Mouse (Mus musculus): Measurements from ENCODE around the gene Cep19. TPM values are rescaled to one million over a fixed set of nuclear protein-coding genes. Genes with fewer than 3 reads are reported as not detected.
A peak's percentile ranks its signal among the peaks of the same experiment; 100 is the strongest.
"Not testable (repeated sequence)": the region's sequence is repeated elsewhere in the genome, so short reads cannot be mapped to it uniquely, and the experiment has no call there.

Gene Cep19
- polyA plus RNA-seq, 1 experiment from 2014 or later, result 32.7 TPM

DNA sequence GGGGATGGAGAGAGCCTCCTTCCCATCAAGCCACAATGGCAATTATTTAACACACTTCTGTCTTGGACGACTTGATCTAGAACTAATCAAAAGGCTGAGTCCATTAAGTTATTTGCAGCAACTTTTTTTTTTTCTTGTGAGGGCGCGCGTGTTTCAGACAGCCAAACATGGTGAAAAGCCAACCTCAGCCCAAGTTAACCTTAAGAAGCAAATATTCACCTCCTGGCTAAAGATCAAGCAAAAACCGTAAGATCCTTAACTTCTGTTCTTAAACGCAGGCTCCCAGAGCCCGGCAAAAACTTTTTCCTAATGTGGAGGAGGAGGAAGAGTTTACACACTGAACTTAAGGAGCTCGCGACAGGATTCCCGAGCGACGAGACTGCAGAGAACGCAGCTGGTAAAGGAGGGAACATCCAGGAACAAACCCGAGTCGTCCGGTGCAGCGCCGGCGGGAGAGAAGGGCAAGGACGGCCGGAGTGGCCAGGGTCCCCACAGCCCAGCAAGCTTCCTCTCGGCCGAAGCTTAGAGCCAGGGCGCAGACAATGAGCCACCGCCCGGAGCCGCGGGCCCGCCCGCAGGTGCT, 21.1 kb upstream of the Cep19 start:
- Histone ChIP-seq H3K4me2 (replicated peaks) (peak overlapping the region; percentile 54), H3K9me3 (no peaks in the 10 kb centered on the region), H3K4me3 (peak overlapping the region; percentile 98), H3K9ac (peak overlapping the region; percentile 99), H3K27ac (peak overlapping the region; percentile 97), H3K36me3 (peaks cover 3% of the 10 kb centered on the region), H3K27me3 (no peaks in the 10 kb centered on the region), H3K4me1 (peaks cover 15% of the 10 kb centered on the region)
- peak; percentile 55 for ATAC-seq (ENCODE audit: insufficient number of reproducible peaks, insufficient read depth, low FRiP score, low TSS enrichment)
- WGBS, result under 1% methylated on average over 30 of the region's 30 CpGs

GRCm38 (mm10) chr16:32078991-32079511, 20.5 kb upstream of the Cep19 start, which contains the start of gene Pak2:
Gene Pak2, minus strand, starts transcription at chr16:32079342.
- Histone ChIP-seq H3K27ac (peak within 1 kb of the TSS; percentile 97), H3K4me1 (peaks cover 15% of the 10 kb centered on the region), H3K4me3 (peak within 1 kb of the TSS; percentile 98), H3K27me3 (no peaks in the 10 kb centered on the region), H3K9ac (peak within 1 kb of the TSS; percentile 99), H3K36me3 (peaks cover 5% of the 10 kb centered on the region), H3K4me2 (replicated peaks) (peak within 1 kb of the TSS; percentile 54), H3K9me3 (no peaks in the 10 kb centered on the region)
- peak; percentile 96 for ATAC-seq (ENCODE audit: insufficient number of reproducible peaks, insufficient read depth, low FRiP score, low TSS enrichment)
- 2% methylated on average over 53 of the region's 60 CpGs for WGBS

- no peak overlapping the region for H3K4me3 ChIP-seq
- WGBS, result 78% methylated on average over 17 of the region's 17 CpGs
- no peaks in the 10 kb centered on the region for H3K27me3 ChIP-seq
- no peak overlapping the region for H3K4me2 ChIP-seq (replicated peaks)
- H3K9ac ChIP-seq, result no peak overlapping the region
- no peak for ATAC-seq (ENCODE audit: insufficient number of reproducible peaks, insufficient read depth, low FRiP score, low TSS enrichment)
- H3K27ac ChIP-seq, result no peak overlapping the region
- no peaks in the 10 kb centered on the region for H3K9me3 ChIP-seq
- H3K36me3 ChIP-seq, result peaks cover 80% of the 10 kb centered on the region
- no peaks in the 10 kb centered on the region for H3K4me1 ChIP-seq
These were observed 11.8 kb upstream of the Cep19 start for GRCm38 (mm10) chr16:32087629-32088443.

- no peak overlapping the region for H3K4me2 ChIP-seq (replicated peaks)
- no peaks in the 10 kb centered on the region for H3K9me3 ChIP-seq
- H3K4me3 ChIP-seq, result no peak overlapping the region
- H3K27ac ChIP-seq, result no peak overlapping the region
- WGBS, result 95% methylated on average over 7 of the region's 7 CpGs
- H3K9ac ChIP-seq, result no peak overlapping the region
- no peaks in the 10 kb centered on the region for H3K27me3 ChIP-seq
- no peak for ATAC-seq (ENCODE audit: insufficient number of reproducible peaks, insufficient read depth, low FRiP score, low TSS enrichment)
- H3K36me3 ChIP-seq, result peaks cover 67% of the 10 kb centered on the region
- no peaks in the 10 kb centered on the region for H3K4me1 ChIP-seq
These were observed 8.1 kb upstream of the Cep19 start for GRCm38 (mm10) chr16:32091466-32091865.

GRCm38 (mm10) chr16:32097757-32098156, 1.8 kb upstream of the Cep19 start:
- not testable (repeated sequence) for ATAC-seq (ENCODE audit: insufficient number of reproducible peaks, insufficient read depth, low FRiP score, low TSS enrichment); H3K9me3 ChIP-seq; H3K27ac ChIP-seq; H3K9ac ChIP-seq; H3K27me3 ChIP-seq; H3K4me3 ChIP-seq
- H3K4me2 ChIP-seq (replicated peaks), result 0 out of 2 replicates have a peak overlapping the region, but pooled peaks have one; percentile 69
- H3K4me1 ChIP-seq, result peaks cover 11% of the 10 kb centered on the region
- H3K36me3 ChIP-seq, result peaks cover 21% of the 10 kb centered on the region
- WGBS, result 89% methylated on average over 2 of the region's 2 CpGs

DNA sequence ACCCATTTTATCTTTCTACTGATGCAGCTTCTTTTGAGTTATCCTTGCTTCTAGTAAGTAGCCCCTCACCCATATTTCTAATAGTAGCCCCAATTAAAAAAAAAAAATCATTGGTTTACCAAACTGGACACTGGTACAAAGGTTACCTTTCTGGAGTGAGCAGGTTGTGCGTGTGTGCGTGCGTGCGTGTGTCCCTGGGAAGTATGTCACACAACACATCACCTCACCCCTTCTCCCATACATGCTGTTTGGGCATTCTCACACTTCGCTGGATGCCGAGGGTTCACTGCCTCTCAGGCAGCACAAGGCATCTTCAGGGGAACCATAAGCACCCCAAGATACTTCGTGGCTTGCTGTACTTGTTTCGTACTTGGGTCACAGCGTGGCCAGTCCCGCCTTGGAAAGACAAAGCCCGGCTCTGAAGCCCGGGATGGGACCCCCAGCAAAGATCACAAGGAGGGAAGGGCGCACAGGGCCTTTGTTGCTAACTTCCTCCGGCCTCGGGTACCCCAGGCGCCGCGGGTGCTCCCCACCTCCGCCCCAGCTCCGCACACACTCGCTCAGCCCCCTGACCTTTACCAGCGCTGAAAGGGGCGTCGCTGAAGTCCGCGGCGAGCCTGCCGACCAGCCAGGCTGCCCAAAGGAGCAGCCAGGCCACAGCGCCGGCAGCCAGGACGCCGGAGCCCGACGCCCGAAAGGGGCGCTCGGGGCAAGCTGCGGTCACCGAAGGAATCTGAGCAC, 533 bp upstream of the Cep19 start:
- peaks cover 11% of the 10 kb centered on the region for H3K4me1 ChIP-seq
- under 1% methylated on average over 39 of the region's 39 CpGs for WGBS
- peak overlapping the region; percentile 92 for H3K4me3 ChIP-seq
- peak; percentile 75 for ATAC-seq (ENCODE audit: insufficient number of reproducible peaks, insufficient read depth, low FRiP score, low TSS enrichment)
- no peaks in the 10 kb centered on the region for H3K9me3 ChIP-seq
- H3K27ac ChIP-seq, result peak overlapping the region; percentile 76
- H3K9ac ChIP-seq, result peak overlapping the region; percentile 95
- H3K4me2 ChIP-seq (replicated peaks), result peak overlapping the region; percentile 69
- peaks cover 25% of the 10 kb centered on the region for H3K36me3 ChIP-seq
- no peaks in the 10 kb centered on the region for H3K27me3 ChIP-seq

DNA sequence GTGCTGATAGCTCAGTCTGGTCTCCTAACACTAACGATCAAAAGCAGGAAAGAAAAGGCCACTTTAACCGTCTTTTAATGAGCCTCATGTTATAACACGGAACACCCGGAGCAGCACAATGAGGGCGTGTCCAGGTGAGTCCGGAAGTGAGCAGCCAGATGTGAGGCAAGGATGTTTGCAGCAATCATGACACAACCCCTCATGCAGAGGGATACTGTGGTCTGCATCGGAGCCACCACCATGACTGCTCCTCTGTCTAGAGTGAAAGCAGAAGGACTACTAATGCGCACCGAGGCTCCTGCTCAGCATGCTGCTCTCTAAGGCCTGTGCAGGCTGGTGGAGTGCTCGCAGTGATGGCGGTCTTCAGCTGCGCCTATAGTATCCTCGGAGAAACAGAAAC, 2.7 kb downstream of the Cep19 start:
- WGBS, result 90% methylated on average over 13 of the region's 13 CpGs
- Histone ChIP-seq H3K36me3 (peaks cover 33% of the 10 kb centered on the region), H3K9ac (no peak overlapping the region), H3K27ac (no peak overlapping the region), H3K27me3 (no peaks in the 10 kb centered on the region), H3K4me3 (no peak overlapping the region), H3K4me1 (peaks cover 11% of the 10 kb centered on the region), H3K4me2 (replicated peaks) (no peak overlapping the region), H3K9me3 (no peaks in the 10 kb centered on the region)
- no peak for ATAC-seq (ENCODE audit: insufficient number of reproducible peaks, insufficient read depth, low FRiP score, low TSS enrichment)

DNA sequence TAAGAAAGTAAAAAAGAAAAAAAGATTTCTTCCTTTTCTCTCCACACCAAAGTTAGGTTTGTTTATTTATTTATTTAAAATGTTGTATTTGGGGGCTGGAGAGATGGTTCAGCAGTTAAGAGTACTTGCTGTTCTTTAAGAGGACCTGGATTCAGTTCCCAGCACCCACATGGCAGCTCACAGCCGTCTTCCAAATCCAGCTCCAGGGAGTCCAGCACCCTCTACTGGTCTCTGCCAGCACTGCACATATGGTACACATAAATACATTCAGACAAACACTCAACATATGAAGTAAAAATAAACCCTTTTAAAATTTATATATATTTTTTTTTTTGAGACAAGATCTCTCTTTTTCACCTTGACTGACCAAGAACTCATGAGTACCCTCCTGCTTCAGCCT, 6.1 kb downstream of the Cep19 start:
- WGBS, result 100% methylated on average over 1 of the region's 1 CpGs
- Histone ChIP-seq H3K4me2 (replicated peaks) (no peak overlapping the region), H3K9me3 (no peaks in the 10 kb centered on the region), H3K36me3 (peaks cover 53% of the 10 kb centered on the region), H3K4me1 (no peaks in the 10 kb centered on the region), H3K9ac (no peak overlapping the region), H3K27me3 (no peaks in the 10 kb centered on the region), H3K4me3 (no peak overlapping the region), H3K27ac (no peak overlapping the region)
- no peak for ATAC-seq (ENCODE audit: insufficient number of reproducible peaks, insufficient read depth, low FRiP score, low TSS enrichment)

DNA sequence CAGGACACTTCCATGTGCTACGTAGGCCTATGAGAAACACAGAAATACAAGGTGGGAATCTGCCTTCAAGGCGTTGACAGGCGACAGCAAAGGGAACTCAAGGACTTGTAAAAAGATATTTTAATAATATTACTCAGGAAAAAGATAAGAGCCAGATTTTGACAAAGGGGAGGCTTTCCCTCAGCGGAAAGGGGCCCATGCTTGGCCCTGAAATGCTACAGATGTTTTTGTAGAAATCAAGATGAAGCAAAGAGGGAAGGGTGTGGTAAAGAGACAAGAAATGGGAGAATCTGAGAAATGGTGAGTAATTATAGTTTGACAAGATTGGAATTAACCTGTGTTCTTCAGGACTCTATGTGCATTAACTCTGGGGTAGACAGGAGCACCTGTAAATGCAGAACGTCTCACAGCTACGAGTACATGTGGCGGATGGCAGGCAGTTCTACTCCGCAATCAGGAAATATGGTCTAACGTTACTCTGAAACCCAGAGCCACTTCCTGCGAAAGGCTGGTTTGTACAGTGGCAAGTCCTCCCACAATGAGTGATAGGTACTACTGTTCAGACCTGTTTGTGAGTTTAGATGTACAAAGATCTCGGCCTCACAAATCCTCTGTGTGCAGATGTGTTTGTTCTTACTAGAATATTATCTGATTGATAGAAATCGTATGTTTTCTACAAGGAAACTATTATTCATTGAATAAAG, 7.9 kb downstream of the Cep19 start:
- 91% methylated on average over 12 of the region's 12 CpGs for WGBS
- no peak overlapping the region for H3K4me3 ChIP-seq
- no peak for ATAC-seq (ENCODE audit: insufficient number of reproducible peaks, insufficient read depth, low FRiP score, low TSS enrichment)
- no peaks in the 10 kb centered on the region for H3K27me3 ChIP-seq
- no peak overlapping the region for H3K27ac ChIP-seq
- peaks cover 50% of the 10 kb centered on the region for H3K36me3 ChIP-seq
- no peak overlapping the region for H3K9ac ChIP-seq
- no peak overlapping the region for H3K4me2 ChIP-seq (replicated peaks)
- H3K9me3 ChIP-seq, result no peaks in the 10 kb centered on the region
- H3K4me1 ChIP-seq, result no peaks in the 10 kb centered on the region

GRCm38 (mm10) chr16:32108170-32108569, 8.6 kb downstream of the Cep19 start:
- Histone ChIP-seq H3K27ac (no peak overlapping the region), H3K4me1 (no peaks in the 10 kb centered on the region), H3K9ac (no peak overlapping the region), H3K4me3 (no peak overlapping the region), H3K27me3 (no peaks in the 10 kb centered on the region), H3K36me3 (peaks cover 46% of the 10 kb centered on the region), H3K9me3 (no peaks in the 10 kb centered on the region), H3K4me2 (replicated peaks) (no peak overlapping the region)
- ATAC-seq (ENCODE audit: insufficient number of reproducible peaks, insufficient read depth, low FRiP score, low TSS enrichment), result no peak
- WGBS, result 79% methylated on average over 7 of the region's 7 CpGs

- no peak overlapping the region for H3K9ac ChIP-seq
- H3K9me3 ChIP-seq, result no peaks in the 10 kb centered on the region
- H3K36me3 ChIP-seq, result peaks cover 46% of the 10 kb centered on the region
- H3K4me2 ChIP-seq (replicated peaks), result no peak overlapping the region
- no peaks in the 10 kb centered on the region for H3K27me3 ChIP-seq
- no peak overlapping the region for H3K27ac ChIP-seq
- H3K4me3 ChIP-seq, result no peak overlapping the region
- WGBS, result 94% methylated on average over 2 of the region's 2 CpGs
- H3K4me1 ChIP-seq, result no peaks in the 10 kb centered on the region
- no peak for ATAC-seq (ENCODE audit: insufficient number of reproducible peaks, insufficient read depth, low FRiP score, low TSS enrichment)
These were observed 9.0 kb downstream of the Cep19 start for GRCm38 (mm10) chr16:32108578-32108977.
